Mouse (Mus musculus) heart, postnatal 0 days (tissue): ENCODE measurements at regions not wholly inside any gene's neighbourhood (a gene's known extent, or its start where the extent isn't known, plus 50 kb on each side); places are given as distances from the start of the nearest gene placed in this dataset.

ENCODE experiments used
- CTCF ChIP-seq: IDR thresholded peaks from 2 replicates; pipeline ENCODE4 v1.5.1; 2016; ENCODE audit warnings: antibody characterized with exemption, control low read depth, low read depth
- EP300 ChIP-seq: IDR thresholded peaks from 2 replicates; pipeline ENCODE4 v1.6.1; 2016; ENCODE audit warnings: antibody characterized with exemption, low read depth

DNA sequence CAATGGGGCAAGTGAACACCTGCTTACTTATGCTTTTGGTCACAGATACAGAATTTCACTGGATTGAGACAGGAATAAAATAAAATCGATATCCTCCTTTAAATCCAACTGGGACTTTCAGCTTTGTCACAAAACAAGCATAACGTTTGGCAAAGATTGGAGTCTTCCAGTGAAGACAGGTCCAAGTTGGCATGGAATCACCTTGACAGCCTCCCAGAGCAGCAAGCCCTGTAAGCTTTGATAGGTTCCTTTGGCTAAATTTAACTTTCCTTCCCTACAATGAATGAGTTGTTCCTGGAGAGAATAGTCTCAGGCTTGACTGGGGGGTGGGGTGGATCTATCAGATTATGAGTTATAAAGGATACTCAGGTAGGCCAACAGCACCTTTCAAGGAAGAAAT, 302.1 kb upstream of the Epha3 start:
- no peak for TF ChIP-seq CTCF
- no peak for TF ChIP-seq EP300
